Mouse (Mus musculus) midbrain, embryonic 13.5 days (tissue): ENCODE measurements around the gene Inpp5a. TPM values are rescaled to one million over a fixed set of nuclear protein-coding genes. Genes with fewer than 3 reads are reported as not detected.

ENCODE experiments used
- ATAC-seq: fragments of 200-750 bp; cut with Nextera tagmentation; 2 replicates; pipeline ENCODE4 v1.8.0; 2017; ENCODE audit warnings: mild to moderate bottlenecking, moderate TSS enrichment, moderate library complexity
- H3K27ac ChIP-seq: fragments of 300-500 bp; sonication (generic); 2 replicates; pipeline ENCODE4 v1.5.1; 2015; ENCODE audit warnings: inconsistent platforms, mild to moderate bottlenecking, moderate library complexity
- H3K27me3 ChIP-seq: fragments of 300-500 bp; sonication (generic); 2 replicates; pipeline ENCODE4 v1.6.1; 2015; ENCODE audit warnings: mild to moderate bottlenecking, inconsistent platforms
- H3K36me3 ChIP-seq: fragments of 300-500 bp; sonication (generic); 2 replicates; pipeline ENCODE4 v1.6.1; 2015; ENCODE audit warnings: mild to moderate bottlenecking, inconsistent platforms
- H3K4me1 ChIP-seq: fragments of 300-500 bp; sonication (generic); replicated peaks from 2 replicates; pipeline ENCODE4 v1.6.1; 2015; ENCODE audit warnings: inconsistent platforms
- H3K4me2 ChIP-seq: fragments of 300-500 bp; sonication (generic); replicated peaks from 2 replicates; pipeline ENCODE4 v1.6.1; 2015; ENCODE audit warnings: moderate library complexity, mild to moderate bottlenecking, inconsistent platforms
- H3K4me3 ChIP-seq: fragments of 300-500 bp; sonication (generic); replicated peaks from 2 replicates; pipeline ENCODE4 v1.5.1; 2015; ENCODE audit warnings: mild to moderate bottlenecking, inconsistent platforms
- H3K9ac ChIP-seq: fragments of 300-500 bp; sonication (generic); replicated peaks from 2 replicates; pipeline ENCODE4 v1.6.1; 2015; ENCODE audit warnings: mild to moderate bottlenecking, inconsistent platforms
- H3K9me3 ChIP-seq: fragments of 300-500 bp; sonication (generic); 2 replicates; pipeline ENCODE4 v1.6.1; 2016; ENCODE audit warnings: mild to moderate bottlenecking, inconsistent platforms
- WGBS: fragments of 180-500 bp; shearing (Covaris S2); methylation state at CpG from one replicate; pipeline ENCODE4 v1.1.7; 2015; 5-methylcytosine and 5-hydroxymethylcytosine counted together
- polyA plus RNA-seq: library from polyadenylated mRNA; unstranded; fragments of >200 nt; fragmentation: Nextera tagmentation; extraction: Ambion mirVana; gene quantifications from 2 replicates; pipeline ENCODE4 v1.2.1, GENCODE M21; 2015

The Inpp5a gene
- polyA plus RNA-seq, 1 experiment from 2014 or later: 14.3 TPM

- ATAC-seq: no peak
- no peak overlapping the region for H3K4me3 ChIP-seq
- no peaks in the 10 kb centered on the region for H3K27me3 ChIP-seq
- no peaks in the 10 kb centered on the region for H3K36me3 ChIP-seq
- H3K4me1 ChIP-seq: peaks cover 42% of the 10 kb centered on the region
- no peak overlapping the region for H3K27ac ChIP-seq
- H3K9ac ChIP-seq: no peak overlapping the region
- H3K4me2 ChIP-seq: no peak overlapping the region
- 73% methylated on average over 2 of the region's 2 CpGs for WGBS
- H3K9me3 ChIP-seq: no peaks in the 10 kb centered on the region
Measured at GRCm38 (mm10) chr7:139392106-139392505, 3.2 kb downstream of the Inpp5a start.

GRCm38 (mm10) chr7:139392691-139393235 lies 3.9 kb downstream of the Inpp5a start:
- no peaks in the 10 kb centered on the region for H3K36me3 ChIP-seq
- no peaks in the 10 kb centered on the region for H3K9me3 ChIP-seq
- no peaks in the 10 kb centered on the region for H3K27me3 ChIP-seq
- H3K4me3 ChIP-seq: no peak overlapping the region
- no peak overlapping the region for H3K4me2 ChIP-seq
- WGBS: 85% methylated on average over 6 of the region's 6 CpGs
- H3K4me1 ChIP-seq: peaks cover 43% of the 10 kb centered on the region
- no peak overlapping the region for H3K27ac ChIP-seq
- no peak overlapping the region for H3K9ac ChIP-seq
- no peak for ATAC-seq

- peak; percentile 56 for ATAC-seq
- no peaks in the 10 kb centered on the region for H3K9me3 ChIP-seq
- WGBS: 65% methylated on average over 8 of the region's 8 CpGs
- H3K36me3 ChIP-seq: no peaks in the 10 kb centered on the region
- H3K4me1 ChIP-seq: peaks cover 7% of the 10 kb centered on the region; the same call in 1 of the 2 replicates
- no peaks in the 10 kb centered on the region for H3K27me3 ChIP-seq
- no peak overlapping the region for H3K4me2 ChIP-seq
- H3K4me3 ChIP-seq: no peak overlapping the region
- no peak overlapping the region for H3K9ac ChIP-seq
- H3K27ac ChIP-seq: no peak overlapping the region
Measured at GRCm38 (mm10) chr7:139397521-139397920, 8.6 kb downstream of the Inpp5a start.

GRCm38 (mm10) chr7:139398111-139398510 lies 9.2 kb downstream of the Inpp5a start:
- Histone ChIP-seq H3K27ac (no peak overlapping the region), H3K9ac (no peak overlapping the region), H3K36me3 (no peaks in the 10 kb centered on the region), H3K27me3 (no peaks in the 10 kb centered on the region), H3K9me3 (no peaks in the 10 kb centered on the region), H3K4me1 (peaks cover 7% of the 10 kb centered on the region; the same call in 1 of the 2 replicates), H3K4me2 (no peak overlapping the region), H3K4me3 (no peak overlapping the region)
- WGBS: 92% methylated on average over 5 of the region's 5 CpGs
- ATAC-seq: no peak

- Histone ChIP-seq H3K9ac (no peak overlapping the region), H3K4me3 (no peak overlapping the region), H3K27me3 (no peaks in the 10 kb centered on the region), H3K9me3 (no peaks in the 10 kb centered on the region), H3K36me3 (no peaks in the 10 kb centered on the region), H3K4me2 (no peak overlapping the region), H3K4me1 (peaks cover 7% of the 10 kb centered on the region; the same call in 1 of the 2 replicates), H3K27ac (no peak overlapping the region)
- WGBS: 87% methylated on average over 6 of the region's 6 CpGs
- no peak for ATAC-seq
Measured at GRCm38 (mm10) chr7:139398530-139399021, 9.7 kb downstream of the Inpp5a start.

GRCm38 (mm10) chr7:139399572-139399971 lies 10.7 kb downstream of the Inpp5a start:
- Histone ChIP-seq H3K4me2 (no peak overlapping the region), H3K27ac (no peak overlapping the region), H3K36me3 (no peaks in the 10 kb centered on the region), H3K9ac (no peak overlapping the region), H3K4me1 (peaks cover 7% of the 10 kb centered on the region; the same call in 1 of the 2 replicates), H3K9me3 (no peaks in the 10 kb centered on the region), H3K4me3 (no peak overlapping the region), H3K27me3 (no peaks in the 10 kb centered on the region)
- ATAC-seq: no peak
- 87% methylated on average over 4 of the region's 4 CpGs for WGBS

GRCm38 (mm10) chr7:139399977-139400685 lies 11.2 kb downstream of the Inpp5a start:
- no peaks in the 10 kb centered on the region for H3K36me3 ChIP-seq
- WGBS: 96% methylated on average over 11 of the region's 11 CpGs
- no peaks in the 10 kb centered on the region for H3K9me3 ChIP-seq
- no peaks in the 10 kb centered on the region for H3K27me3 ChIP-seq
- H3K4me3 ChIP-seq: no peak overlapping the region
- H3K4me2 ChIP-seq: no peak overlapping the region
- peaks cover 7% of the 10 kb centered on the region; the same call in 1 of the 2 replicates for H3K4me1 ChIP-seq
- H3K27ac ChIP-seq: no peak overlapping the region
- ATAC-seq: no peak
- no peak overlapping the region for H3K9ac ChIP-seq

- Histone ChIP-seq H3K9me3 (no peaks in the 10 kb centered on the region), H3K4me1 (peaks cover 7% of the 10 kb centered on the region; the same call in 1 of the 2 replicates), H3K27ac (no peak overlapping the region), H3K27me3 (no peaks in the 10 kb centered on the region), H3K4me2 (no peak overlapping the region), H3K4me3 (no peak overlapping the region), H3K9ac (no peak overlapping the region), H3K36me3 (no peaks in the 10 kb centered on the region)
- no peak for ATAC-seq
- 94% methylated on average over 3 of the region's 3 CpGs for WGBS
Measured at GRCm38 (mm10) chr7:139400926-139401325, 12.0 kb downstream of the Inpp5a start.

- H3K9ac ChIP-seq: no peak overlapping the region
- no peaks in the 10 kb centered on the region for H3K36me3 ChIP-seq
- ATAC-seq: no peak
- H3K27me3 ChIP-seq: no peaks in the 10 kb centered on the region
- no peak overlapping the region for H3K27ac ChIP-seq
- H3K4me3 ChIP-seq: no peak overlapping the region
- H3K4me2 ChIP-seq: no peak overlapping the region
- 91% methylated on average over 8 of the region's 8 CpGs for WGBS
- peaks cover 7% of the 10 kb centered on the region; the same call in 1 of the 2 replicates for H3K4me1 ChIP-seq
- H3K9me3 ChIP-seq: no peaks in the 10 kb centered on the region
Measured at GRCm38 (mm10) chr7:139401791-139402190, 12.9 kb downstream of the Inpp5a start.

- H3K36me3 ChIP-seq: no peaks in the 10 kb centered on the region
- no peak overlapping the region for H3K4me3 ChIP-seq
- no peak for ATAC-seq
- H3K4me1 ChIP-seq: peaks cover 2% of the 10 kb centered on the region; the same call in 1 of the 2 replicates
- H3K27me3 ChIP-seq: no peaks in the 10 kb centered on the region
- 92% methylated on average over 4 of the region's 4 CpGs for WGBS
- no peak overlapping the region for H3K4me2 ChIP-seq
- H3K27ac ChIP-seq: no peak overlapping the region
- H3K9ac ChIP-seq: no peak overlapping the region
- H3K9me3 ChIP-seq: no peaks in the 10 kb centered on the region
Measured at GRCm38 (mm10) chr7:139402721-139403120, 13.8 kb downstream of the Inpp5a start.

GRCm38 (mm10) chr7:139406581-139406980 lies 17.7 kb downstream of the Inpp5a start:
- H3K9ac ChIP-seq: no peak overlapping the region
- 83% methylated on average over 2 of the region's 2 CpGs for WGBS

GRCm38 (mm10) chr7:139407966-139408365 lies 19.1 kb downstream of the Inpp5a start:
- no peak for ATAC-seq
- Histone ChIP-seq H3K4me3 (no peak overlapping the region), H3K36me3 (no peaks in the 10 kb centered on the region), H3K27me3 (no peaks in the 10 kb centered on the region), H3K4me2 (no peak overlapping the region), H3K27ac (no peak overlapping the region), H3K9ac (no peak overlapping the region), H3K9me3 (no peaks in the 10 kb centered on the region), H3K4me1 (no peaks in the 10 kb centered on the region)

More at GRCm38 (mm10) chr7:139406581-139406980, 17.7 kb downstream of the Inpp5a start:
- no peak overlapping the region for H3K4me2 ChIP-seq
- no peaks in the 10 kb centered on the region for H3K27me3 ChIP-seq
- no peaks in the 10 kb centered on the region for H3K36me3 ChIP-seq
- H3K27ac ChIP-seq: no peak overlapping the region
- no peaks in the 10 kb centered on the region for H3K9me3 ChIP-seq
- no peak overlapping the region for H3K4me3 ChIP-seq
- H3K4me1 ChIP-seq: no peaks in the 10 kb centered on the region
- no peak for ATAC-seq
